7 mouse cellular contexts compared by ENCODE assay signal in the genomic region with DNA sequence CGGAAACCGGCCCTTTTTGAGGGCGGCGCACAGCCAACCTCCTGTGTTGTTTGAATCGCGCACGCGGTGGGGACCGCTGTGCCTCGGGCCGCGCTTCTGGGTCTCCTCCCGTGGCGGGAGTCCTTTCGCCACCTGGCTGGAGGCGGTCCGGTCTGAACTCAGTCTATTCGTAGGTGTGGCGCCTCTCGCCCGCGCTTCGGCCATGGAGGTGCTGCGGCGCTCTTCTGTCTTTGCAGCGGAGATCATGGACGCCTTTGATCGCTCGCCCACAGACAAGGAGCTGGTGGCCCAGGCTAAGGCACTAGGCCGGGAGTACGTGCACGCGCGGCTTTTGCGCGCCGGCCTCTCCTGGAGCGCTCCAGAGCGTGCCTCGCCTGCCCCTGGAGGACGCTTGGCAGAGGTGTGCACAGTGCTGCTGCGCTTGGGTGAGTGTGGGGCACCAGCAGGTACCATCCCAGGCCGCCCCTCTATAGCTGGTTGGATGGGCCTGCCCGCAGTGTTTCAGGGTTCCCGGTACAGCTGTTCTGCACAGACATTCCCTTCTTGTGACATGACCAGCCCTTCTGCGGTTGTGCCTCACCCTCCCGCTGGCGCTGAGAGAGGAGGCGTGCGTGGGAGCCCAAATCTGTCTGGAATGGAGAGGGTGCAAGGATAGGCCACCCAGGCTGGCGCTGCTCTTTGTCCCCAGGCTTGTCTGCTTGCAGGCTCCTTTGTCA. TPM values are rescaled to one million over a fixed set of nuclear protein-coding genes. Genes with fewer than 3 reads are reported as not detected.
DNase-seq lines count a peak whose midpoint lies in the region; ATAC-seq lines count a peak whose summit lies in the region.

No protein-coding gene starts in this region.

- peak overlapping the region; percentile 73 for H3K9ac ChIP-seq in hindbrain, embryonic 12.5 days

- peak overlapping the region; percentile 55 for H3K27ac ChIP-seq in hindbrain, embryonic 12.5 days

- 0 out of 2 replicates have a peak, but pooled peaks cover 5% of the 10 kb centered on the region for H3K36me3 ChIP-seq in hindbrain, embryonic 12.5 days

- peak; percentile 86 for ATAC-seq in hindbrain, embryonic 12.5 days (ENCODE audit: low FRiP score)
- ATAC-seq in megakaryocyte, adult 5-6 weeks (ENCODE audit: poor library complexity, severe bottlenecking), result peak; percentile 30; the same call in 1 of the 2 replicates

- peak; percentile 75 for DNase-seq in adrenal gland, postnatal 10 days
- DNase-seq in cerebellum, postnatal 10 days, result peak; percentile 77 to 80
- peak; percentile 36 to 67 for DNase-seq in frontal cortex, adult 2 months (ENCODE audit: extremely low spot score in 1 of 2, low spot score in 1 of 2)
- peak; percentile 37 to 47 for DNase-seq in layer of hippocampus, postnatal 36 days
- peak; percentile 76 to 79 for DNase-seq in right cerebral cortex, postnatal 10 days (ENCODE audit: low spot score in 2 of 2)

- peaks cover 19% of the 10 kb centered on the region; the same call in 1 of the 2 replicates for H3K27me3 ChIP-seq in hindbrain, embryonic 12.5 days

- peaks cover 14% of the 10 kb centered on the region; the same call in 1 of the 2 replicates for H3K4me1 ChIP-seq in hindbrain, embryonic 12.5 days

- H3K4me2 ChIP-seq in hindbrain, embryonic 12.5 days (replicated peaks), result peak overlapping the region; percentile 82

- H3K4me3 ChIP-seq in hindbrain, embryonic 12.5 days, result peak overlapping the region; percentile 57

- WGBS in hindbrain, embryonic 12.5 days, result 3% methylated on average over 51 of the region's 51 CpGs

- H3K9me3 ChIP-seq in hindbrain, embryonic 12.5 days (replicated peaks), result 0 out of 2 replicates have a peak, but pooled peaks cover 8% of the 10 kb centered on the region

RNA-seq across cellular contexts. Expression of a gene that starts 0.9 kb away (rescaled TPM):
- total RNA-seq in adrenal gland, postnatal 10 days (2021), result 10 to 100 TPM; 17.4 to 21.0 TPM
- polyA plus RNA-seq in frontal cortex, adult 2 months (2012; rRNA removed), result 48.4 and 53.9 TPM in 2 replicates
- 43.8 and 44.1 TPM in 2 replicates for polyA plus RNA-seq in hindbrain, embryonic 12.5 days (2016; fragmentation: Nextera tagmentation; extraction: Ambion mirVana)
- 10 to 100 TPM; 64.5 to 79.7 TPM for total RNA-seq in layer of hippocampus, postnatal 36 days (2021)
- total RNA-seq in megakaryocyte, adult 5-6 weeks (2015), result not detected in 2 replicates
- total RNA-seq in megakaryocyte, adult 5-6 weeks (2017), result not detected in 2 replicates

RNA-seq across cellular contexts. Expression of a gene that starts 27.9 kb away (rescaled TPM):
- total RNA-seq in adrenal gland, postnatal 10 days (2021), result 100 to 1,000 TPM; 112 to 134 TPM
- polyA plus RNA-seq in frontal cortex, adult 2 months (2012; rRNA removed), result 359 and 411 TPM in 2 replicates
- 249 and 254 TPM in 2 replicates for polyA plus RNA-seq in hindbrain, embryonic 12.5 days (2016; fragmentation: Nextera tagmentation; extraction: Ambion mirVana)
- total RNA-seq in layer of hippocampus, postnatal 36 days (2021), result 100 to 1,000 TPM; 397 to 399 TPM
- total RNA-seq in megakaryocyte, adult 5-6 weeks (2015), result 21.4 and 22.7 TPM in 2 replicates
- total RNA-seq in megakaryocyte, adult 5-6 weeks (2017), result 26.5 and 39.6 TPM in 2 replicates

Comparison
In these comparisons a context has a peak if more than half of its experiments do, and no peak if none do; other contexts are left out.
1. Peak in every context shown above with its lines: DNase-seq, ATAC-seq, H3K4me3 ChIP-seq and H3K27ac ChIP-seq.
2. RNA of a gene that starts 0.9 kb away (total RNA-seq): 64.5 to 79.7 TPM in layer of hippocampus, postnatal 36 days and 17.4 to 21.0 TPM in adrenal gland, postnatal 10 days; not detected in megakaryocyte, adult 5-6 weeks; every median in the first group is over 10 times any median in the second.